Mouse (Mus musculus) lung, postnatal 0 days (tissue): Measurements from ENCODE around the gene Gtf2e1. TPM values are rescaled to one million over a fixed set of nuclear protein-coding genes. Genes with fewer than 3 reads are reported as not detected.

Experiments used
- ATAC-seq: fragments of 200-750 bp; cut with Nextera tagmentation; 2 replicates; pipeline ENCODE4 v1.8.0; 2017; ENCODE audit warnings: moderate library complexity
- DNase-seq: peaks from one replicate; pipeline ENCODE4 v3.0.0-alpha.2; 2016; ENCODE audit warnings: low spot score
- H3K27ac ChIP-seq: fragments of 300-500 bp; sonication (generic); 2 replicates; pipeline ENCODE4 v1.5.1; 2014; ENCODE audit warnings: antibody characterized with exemption, mild to moderate bottlenecking, low read length, mixed read lengths
- H3K27me3 ChIP-seq: fragments of 300-500 bp; sonication (generic); replicated peaks from 2 replicates; pipeline ENCODE4 v1.6.1; 2014; ENCODE audit warnings: low read length, mixed read lengths; ENCODE audit not compliant: insufficient read depth
- H3K36me3 ChIP-seq: fragments of 300-500 bp; sonication (generic); 2 replicates; pipeline ENCODE4 v1.6.1; 2014; ENCODE audit warnings: low read length, mixed read lengths; ENCODE audit not compliant: insufficient read depth
- H3K4me1 ChIP-seq: fragments of 300-500 bp; sonication (generic); 2 replicates; pipeline ENCODE4 v1.6.1; 2014; ENCODE audit warnings: antibody characterized with exemption, low read depth, low read length, mixed read lengths; ENCODE audit not compliant: insufficient read depth
- H3K4me2 ChIP-seq: fragments of 300-500 bp; sonication (generic); replicated peaks from 2 replicates; pipeline ENCODE4 v1.6.1; 2014; ENCODE audit warnings: low read depth, mild to moderate bottlenecking, low read length, moderate library complexity, mixed read lengths
- H3K4me3 ChIP-seq: fragments of 300-500 bp; sonication (generic); 2 replicates; pipeline ENCODE4 v1.5.1; 2014; ENCODE audit warnings: low read depth, low read length
- H3K9ac ChIP-seq: fragments of 300-500 bp; sonication (generic); replicated peaks from 2 replicates; pipeline ENCODE4 v1.6.1; 2014; ENCODE audit warnings: low read depth, mild to moderate bottlenecking
- H3K9me3 ChIP-seq: fragments of 300-500 bp; sonication (generic); 2 replicates; pipeline ENCODE4 v1.6.1; 2016; ENCODE audit warnings: low read length, mixed read lengths
- CTCF ChIP-seq: IDR thresholded peaks from 2 replicates; pipeline ENCODE4 v1.5.1; 2016; ENCODE audit warnings: antibody characterized with exemption, mild to moderate bottlenecking
- EP300 ChIP-seq: IDR thresholded peaks from 2 replicates; pipeline ENCODE4 v1.6.1; 2016; ENCODE audit warnings: antibody characterized with exemption, mild to moderate bottlenecking, control low read depth
- WGBS: fragments of 180-500 bp; shearing (Covaris S2); extraction: QIAGEN DNeasy Blood & Tissue Kit; methylation state at CpG from one replicate; pipeline ENCODE4 v1.1.7; 2014; 5-methylcytosine and 5-hydroxymethylcytosine counted together
- polyA plus RNA-seq: library from polyadenylated mRNA; unstranded; fragments of >200 nt; fragmentation: Nextera tagmentation; extraction: Ambion mirVana; gene quantifications from 2 replicates; pipeline ENCODE4 v1.2.1, GENCODE M21; 2015

Gene Gtf2e1
- polyA plus RNA-seq, 1 experiment from 2014 or later, result 9.5 TPM

GRCm38 (mm10) chr16:37478311-37479291 is 61.0 kb downstream of the Gtf2e1 start:
- WGBS, result 83% methylated on average over 10 of the region's 10 CpGs
- H3K4me3 ChIP-seq, result no peak overlapping the region
- ATAC-seq (no peak), DNase-seq (no peak)
- H3K27me3 ChIP-seq, result no peaks in the 10 kb centered on the region
- H3K4me1 ChIP-seq, result no peaks in the 10 kb centered on the region
- no peaks in the 10 kb centered on the region for H3K9me3 ChIP-seq
- H3K9ac ChIP-seq, result no peak overlapping the region
- no peaks in the 10 kb centered on the region for H3K36me3 ChIP-seq
- no peak overlapping the region for H3K27ac ChIP-seq
- no peak overlapping the region for H3K4me2 ChIP-seq
- TF ChIP-seq CTCF (no peak), EP300 (no peak)

DNA sequence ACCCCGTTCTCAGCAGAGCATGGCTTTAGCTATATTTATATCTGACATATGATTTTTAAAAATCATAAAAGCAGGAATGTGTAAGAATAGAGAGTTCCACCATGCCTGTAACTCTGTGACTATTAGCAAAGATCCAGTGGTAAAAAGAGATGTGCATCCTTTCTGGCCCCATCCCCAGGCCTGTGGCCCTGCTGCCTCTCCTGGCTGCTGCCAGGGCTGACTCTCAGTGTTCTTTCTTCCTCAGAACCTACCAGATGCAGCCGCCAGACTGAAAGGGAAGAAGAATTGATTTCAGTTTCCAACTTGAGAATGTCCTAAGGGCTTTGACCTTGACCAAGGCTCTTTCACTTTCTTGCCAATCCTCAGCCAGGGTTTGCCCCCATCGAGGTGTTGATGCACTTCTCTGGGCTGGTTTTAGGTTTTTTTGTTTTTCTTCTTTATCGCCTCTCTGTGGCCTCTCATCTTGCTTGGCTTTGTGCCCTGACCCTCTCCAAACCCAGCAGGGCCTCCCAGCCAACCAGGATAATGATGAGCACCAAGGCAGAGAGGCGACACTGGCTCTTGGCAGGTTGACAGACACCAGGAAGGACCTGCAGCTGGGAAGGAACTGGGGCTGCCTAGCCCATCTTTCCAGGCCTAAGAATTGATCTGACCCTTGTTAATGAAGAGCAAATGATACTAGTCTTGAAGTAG is 66.8 kb downstream of the Gtf2e1 start:
- H3K9ac ChIP-seq, result no peak overlapping the region
- no peak for TF ChIP-seq CTCF
- TF ChIP-seq EP300, result no peak
- H3K36me3 ChIP-seq, result no peaks in the 10 kb centered on the region
- H3K4me1 ChIP-seq, result no peaks in the 10 kb centered on the region
- H3K27ac ChIP-seq, result no peak overlapping the region
- no peak overlapping the region for H3K4me3 ChIP-seq
- no peaks in the 10 kb centered on the region for H3K9me3 ChIP-seq
- DNase-seq (no peak), ATAC-seq (no peak)
- no peak overlapping the region for H3K4me2 ChIP-seq
- H3K27me3 ChIP-seq, result no peaks in the 10 kb centered on the region
- 45% methylated on average over 5 of the region's 5 CpGs for WGBS

DNA sequence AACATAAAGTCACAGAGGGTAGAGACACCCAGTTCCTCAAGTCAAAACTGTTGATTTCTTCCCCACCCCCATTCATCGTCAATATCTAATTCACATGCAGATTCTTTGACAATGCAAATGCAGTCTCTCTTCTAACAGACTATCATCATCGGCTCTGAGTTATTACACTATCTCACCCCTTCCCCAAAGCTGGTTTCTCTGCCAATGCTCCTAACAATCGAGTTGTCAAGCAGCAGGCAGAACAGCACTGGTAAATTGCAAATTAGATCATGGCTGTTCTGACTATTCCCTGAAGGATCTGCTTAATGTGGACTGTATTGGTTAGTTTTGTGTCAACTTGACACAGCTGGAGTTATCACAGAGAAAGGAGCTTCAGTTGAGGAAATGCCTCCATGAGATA is 70.0 kb downstream of the Gtf2e1 start:
- Histone ChIP-seq H3K4me2 (no peak overlapping the region), H3K4me1 (no peaks in the 10 kb centered on the region), H3K4me3 (no peak overlapping the region), H3K9me3 (no peaks in the 10 kb centered on the region), H3K36me3 (no peaks in the 10 kb centered on the region), H3K27me3 (no peaks in the 10 kb centered on the region), H3K9ac (no peak overlapping the region), H3K27ac (no peak overlapping the region)
- ATAC-seq (no peak), DNase-seq (no peak)
- TF ChIP-seq CTCF (no peak), EP300 (no peak)
- WGBS, result 78% methylated on average over 3 of the region's 3 CpGs

DNA sequence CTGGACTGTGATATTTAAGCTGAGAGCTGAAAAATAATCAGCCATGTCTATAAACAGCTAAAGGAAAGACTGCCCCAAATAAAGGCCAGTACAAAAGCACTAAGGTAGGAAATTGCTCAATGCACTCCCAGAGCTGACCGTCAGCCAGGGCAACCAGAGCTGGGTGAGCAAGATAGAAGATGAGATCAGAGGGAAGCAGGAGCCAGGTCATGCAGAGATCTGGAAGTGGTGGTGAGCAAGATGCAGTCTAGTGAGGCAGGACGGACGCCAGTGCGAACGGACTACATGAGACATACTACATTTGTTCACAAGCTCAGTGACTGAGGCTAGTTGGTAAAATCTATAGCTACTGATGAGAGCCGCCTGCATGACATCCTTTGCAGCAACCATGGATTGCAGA is 75.6 kb downstream of the Gtf2e1 start:
- WGBS, result 77% methylated on average over 6 of the region's 6 CpGs
- ATAC-seq (no peak), DNase-seq (no peak)
- TF ChIP-seq EP300 (no peak), CTCF (no peak)
- Histone ChIP-seq H3K27me3 (no peaks in the 10 kb centered on the region), H3K9ac (no peak overlapping the region), H3K27ac (no peak overlapping the region), H3K4me3 (no peak overlapping the region), H3K4me1 (no peaks in the 10 kb centered on the region), H3K36me3 (no peaks in the 10 kb centered on the region), H3K4me2 (no peak overlapping the region), H3K9me3 (no peaks in the 10 kb centered on the region)

DNA sequence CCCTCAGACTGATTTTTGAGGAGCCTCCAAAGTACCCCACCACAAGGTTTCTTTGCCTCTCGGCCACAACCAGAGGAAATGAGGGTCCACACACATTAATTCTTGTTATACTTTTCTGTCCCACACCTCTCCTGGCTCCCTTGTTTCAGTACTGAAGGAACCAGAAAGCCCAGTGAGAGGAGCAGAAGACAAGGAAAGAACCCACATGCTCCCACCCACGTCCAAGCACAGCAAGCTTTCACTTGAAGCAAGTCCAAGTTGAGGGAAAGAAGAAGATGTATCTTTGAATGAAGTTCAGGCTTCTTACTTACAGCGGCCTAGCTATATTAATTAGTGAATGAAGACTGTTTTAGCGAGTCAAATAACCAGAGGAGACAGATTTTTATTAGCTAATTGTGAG is 76.7 kb downstream of the Gtf2e1 start:
- TF ChIP-seq EP300, result no peak
- no peak for TF ChIP-seq CTCF
- Histone ChIP-seq H3K4me1 (no peaks in the 10 kb centered on the region), H3K9me3 (no peaks in the 10 kb centered on the region), H3K4me3 (no peak overlapping the region), H3K27ac (no peak overlapping the region), H3K27me3 (no peaks in the 10 kb centered on the region), H3K9ac (no peak overlapping the region), H3K36me3 (no peaks in the 10 kb centered on the region), H3K4me2 (no peak overlapping the region)
- ATAC-seq (no peak), DNase-seq (no peak)
- 74% methylated on average over 4 of the region's 4 CpGs for WGBS

DNA sequence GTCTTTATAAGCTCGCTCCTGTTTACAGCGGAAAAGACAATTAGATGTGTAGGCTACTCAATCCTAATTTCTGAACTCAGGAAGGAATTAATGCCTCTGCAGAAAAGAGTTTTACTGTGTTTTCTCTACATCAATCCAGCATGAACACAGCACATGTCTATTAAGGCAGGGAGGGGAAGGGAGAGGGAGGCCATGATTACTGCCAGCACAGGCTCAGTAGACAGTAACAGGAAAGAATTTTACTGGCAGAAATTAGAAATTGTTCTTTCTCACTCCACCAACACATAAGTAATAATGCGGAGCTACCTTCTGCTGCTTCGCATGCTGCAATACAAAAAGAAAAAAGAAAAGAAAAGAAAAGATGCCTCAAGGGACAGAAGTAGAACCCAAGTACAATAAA is 78.0 kb downstream of the Gtf2e1 start:
- Histone ChIP-seq H3K4me1 (no peaks in the 10 kb centered on the region), H3K9ac (no peak overlapping the region), H3K36me3 (no peaks in the 10 kb centered on the region), H3K27me3 (no peaks in the 10 kb centered on the region), H3K4me3 (no peak overlapping the region), H3K4me2 (no peak overlapping the region), H3K27ac (no peak overlapping the region), H3K9me3 (no peaks in the 10 kb centered on the region)
- TF ChIP-seq EP300 (no peak), CTCF (no peak)
- WGBS, result 97% methylated on average over 4 of the region's 4 CpGs
- ATAC-seq (no peak), DNase-seq (no peak)

Other genes starting within 250 kb of the Gtf2e1 start
- 0.04 TPM in 1 of 2 replicates, not detected in the other for gene Stxbp5l, start 154.8 kb downstream of the Gtf2e1 start, polyA plus RNA-seq
- gene Rabl3, start 96 bp upstream of the Gtf2e1 start, polyA plus RNA-seq, result 11.3 and 12.0 TPM in 2 replicates
- gene Hgd, start 40.4 kb upstream of the Gtf2e1 start, polyA plus RNA-seq, result 0.20 and 0.48 TPM in 2 replicates
- 70.3 and 74.1 TPM in 2 replicates for gene Ndufb4, start 114.7 kb upstream of the Gtf2e1 start, polyA plus RNA-seq
- gene Fstl1, start 237.1 kb upstream of the Gtf2e1 start, polyA plus RNA-seq, result 305 and 333 TPM in 2 replicates